19 mouse cellular contexts compared by ENCODE assay signal in genomic region chr9:55009692-55010091, GRCm38 (mm10). TPM values are rescaled to one million over a fixed set of nuclear protein-coding genes. Genes with fewer than 3 reads are reported as not detected.
"Had no signal": no experiment of that assay in that cellular context is flagged by ENCODE, and none has a peak within 500 bp of the region (broad histone marks: within the 10 kb centered on the region; RNA-seq: fewer than 3 reads in every experiment).

No protein-coding gene starts in this region.

- H3K4me1 ChIP-seq: stomach, embryonic 15.5 days had no signal

- H3K27ac ChIP-seq: neural tube, embryonic 13.5 days; neural tube, embryonic 15.5 days; stomach, embryonic 15.5 days; stomach, postnatal 0 days had no signal

- H3K4me2 ChIP-seq: neural tube, embryonic 13.5 days; neural tube, embryonic 15.5 days; stomach, embryonic 15.5 days had no signal

- DNase-seq: retina, postnatal 1 day; right cerebral cortex, adult 18-20 months; right cerebral cortex, postnatal 14 days; right cerebral cortex, postnatal 25 days; right cerebral cortex, postnatal 4 days; spleen, adult 18-20 months; thymus, adult 18-20 months; thymus, adult 2 months; thymus, postnatal 14 days; thymus, postnatal 25 days; thymus, postnatal 36 days; thymus, postnatal 4 days had no signal

- H3K9ac ChIP-seq: neural tube, embryonic 13.5 days; neural tube, embryonic 15.5 days; stomach, embryonic 15.5 days had no signal

- H3K9me3 ChIP-seq: neural tube, embryonic 13.5 days; neural tube, embryonic 15.5 days; stomach, embryonic 15.5 days had no signal

- H3K27me3 ChIP-seq: neural tube, embryonic 13.5 days; neural tube, embryonic 15.5 days; stomach, embryonic 15.5 days had no signal

- H3K4me3 ChIP-seq: neural tube, embryonic 13.5 days; neural tube, embryonic 15.5 days; stomach, embryonic 15.5 days had no signal

- H3K36me3 ChIP-seq: neural tube, embryonic 15.5 days; stomach, embryonic 15.5 days had no signal

RNA-seq across cellular contexts. Expression of gene Chrna3, which starts 16.7 kb away (rescaled TPM):
- total RNA-seq: neutrophil, adult 5-6 weeks had no signal
- polyA plus RNA-seq: spleen, adult 2 months had no signal

RNA-seq across cellular contexts. Expression of gene Chrna5, which starts 29.0 kb away (rescaled TPM):
- total RNA-seq: neutrophil, adult 5-6 weeks had no signal
- polyA plus RNA-seq: spleen, adult 2 months had no signal

RNA-seq across cellular contexts. Expression of gene Chrnb4, which starts 38.9 kb away (rescaled TPM):
- total RNA-seq: neutrophil, adult 5-6 weeks had no signal

RNA-seq across cellular contexts. Expression of gene AY074887, which starts 58.9 kb away (rescaled TPM):
- total RNA-seq: neutrophil, adult 5-6 weeks had no signal
- polyA plus RNA-seq: small intestine, adult 2 months; spleen, adult 2 months; thymus, adult 2 months had no signal
